Comparison of ENCODE assay signal across 29 mouse cellular contexts in genomic region chr11:120453306-120453705, GRCm38 (mm10). TPM values are rescaled to one million over a fixed set of nuclear protein-coding genes. Genes with fewer than 3 reads are reported as not detected.
DNase-seq lines count a peak whose midpoint lies in the region; ATAC-seq lines count a peak whose summit lies in the region.
"Had no signal": no experiment of that assay in that cellular context is flagged by ENCODE, and none has a peak within 500 bp of the region (broad histone marks: within the 10 kb centered on the region; RNA-seq: fewer than 3 reads in every experiment).

Gene Pde6g, minus strand, starts transcription at chr11:120453500.

- intact Hi-C loops in gastrocnemius, postnatal 14 days (cut with DNase I; ENCODE audit: low total_unique reads) = no loop called here

- no peak within 1 kb of the TSS for H3K4me3 ChIP-seq in forebrain, embryonic 14.5 days (ENCODE audit: low read depth, low read length)
- no peak within 1 kb of the TSS; the same call in 1 of the 2 replicates for H3K4me3 ChIP-seq in forebrain, embryonic 10.5 days
- no peak within 1 kb of the TSS for H3K4me3 ChIP-seq in limb, embryonic 15.5 days
- H3K4me3 ChIP-seq in limb, embryonic 10.5 days = no peak within 1 kb of the TSS
- H3K4me3 ChIP-seq: embryonic facial prominence, embryonic 15.5 days; forebrain, embryonic 12.5 days; gastrocnemius, adult 2 months; hindbrain, embryonic 12.5 days; hindbrain, embryonic 15.5 days had no signal

- no peaks in the 10 kb centered on the region for H3K9me3 ChIP-seq in forebrain, embryonic 14.5 days (replicated peaks; ENCODE audit: control insufficient read depth, low read length)
- H3K9me3 ChIP-seq in forebrain, embryonic 10.5 days = no peaks in the 10 kb centered on the region
- H3K9me3 ChIP-seq in limb, embryonic 15.5 days = no peaks in the 10 kb centered on the region
- H3K9me3 ChIP-seq in limb, embryonic 10.5 days (replicated peaks) = no peaks in the 10 kb centered on the region
- H3K9me3 ChIP-seq: embryonic facial prominence, embryonic 15.5 days; forebrain, embryonic 12.5 days; G1E; hindbrain, embryonic 12.5 days; hindbrain, embryonic 15.5 days had no signal

- H3K9ac ChIP-seq in forebrain, embryonic 14.5 days (ENCODE audit: low read length) = 0 out of 2 replicates have a peak within 1 kb of the TSS, but pooled peaks have one; percentile 5
- H3K9ac ChIP-seq in limb, embryonic 15.5 days = 0 out of 2 replicates have a peak within 1 kb of the TSS, but pooled peaks have one; percentile 7
- H3K9ac ChIP-seq: embryonic facial prominence, embryonic 15.5 days; forebrain, embryonic 12.5 days; hindbrain, embryonic 12.5 days; hindbrain, embryonic 15.5 days had no signal

- DNase-seq in forebrain, embryonic 14.5 days (ENCODE audit: low spot score) = no peak
- no peak for DNase-seq in forebrain, embryonic 10.5 days (ENCODE audit: extremely low spot score, low spot score)
- no peak for DNase-seq in limb, embryonic 10.5 days (ENCODE audit: low spot score)
- peak; percentile 90 for DNase-seq in retina, adult 2 months (ENCODE audit: low read depth, low spot score)
- DNase-seq in retina, embryonic 14.5 days (ENCODE audit: low spot score) = no peak
- peak; percentile 24 for DNase-seq in retina, postnatal 1 day
- DNase-seq in gastrocnemius, postnatal 14 days = no peak
- DNase-seq: adrenal gland, postnatal 10 days; adrenal gland, postnatal 36 days; B cell, adult 2 months; cerebellum, adult 11 months; cerebellum, adult 8-10 months; cerebellum, postnatal 10 days; cerebellum, postnatal 36 days; embryo, embryonic 11 days; gastrocnemius, adult 2 months; gastrocnemius, postnatal 25 days; heart, adult 18-20 months had no signal

- ATAC-seq in forebrain, embryonic 14.5 days = no peak
- ATAC-seq in limb, embryonic 15.5 days (ENCODE audit: insufficient number of reproducible peaks, low FRiP score, low TSS enrichment, low read depth) = no peak
- ATAC-seq: forebrain, embryonic 16.5 days; Patski had no signal

- no peaks in the 10 kb centered on the region for H3K4me1 ChIP-seq in forebrain, embryonic 14.5 days (ENCODE audit: control insufficient read depth, insufficient read depth, low read length)
- H3K4me1 ChIP-seq in forebrain, embryonic 10.5 days = peaks cover 18% of the 10 kb centered on the region
- H3K4me1 ChIP-seq in limb, embryonic 15.5 days = peaks cover 7% of the 10 kb centered on the region
- H3K4me1 ChIP-seq in limb, embryonic 10.5 days = peaks cover 22% of the 10 kb centered on the region

- 89% methylated on average over 4 of the region's 4 CpGs for WGBS in forebrain, embryonic 14.5 days
- WGBS in forebrain, embryonic 10.5 days = 86% methylated on average over 4 of the region's 4 CpGs
- 88% methylated on average over 4 of the region's 4 CpGs for WGBS in limb, embryonic 15.5 days
- 84% methylated on average over 4 of the region's 4 CpGs for WGBS in limb, embryonic 10.5 days

- H3K4me2 ChIP-seq in forebrain, embryonic 14.5 days (ENCODE audit: low read length) = no peak within 1 kb of the TSS
- no peak within 1 kb of the TSS for H3K4me2 ChIP-seq in limb, embryonic 15.5 days
- H3K4me2 ChIP-seq: embryonic facial prominence, embryonic 15.5 days; forebrain, embryonic 12.5 days; hindbrain, embryonic 12.5 days; hindbrain, embryonic 15.5 days had no signal

- no peaks in the 10 kb centered on the region for H3K27me3 ChIP-seq in forebrain, embryonic 14.5 days (replicated peaks; ENCODE audit: control insufficient read depth, insufficient read depth, low read length)
- no peaks in the 10 kb centered on the region for H3K27me3 ChIP-seq in forebrain, embryonic 10.5 days (ENCODE audit: poor library complexity, severe bottlenecking)
- H3K27me3 ChIP-seq in limb, embryonic 15.5 days = no peaks in the 10 kb centered on the region
- H3K27me3 ChIP-seq in limb, embryonic 10.5 days (ENCODE audit: low read depth, poor library complexity, severe bottlenecking) = no peaks in the 10 kb centered on the region
- H3K27me3 ChIP-seq: CH12.LX; embryonic facial prominence, embryonic 15.5 days; forebrain, embryonic 12.5 days; hindbrain, embryonic 12.5 days; hindbrain, embryonic 15.5 days; Patski had no signal

- no peak within 1 kb of the TSS for H3K27ac ChIP-seq in forebrain, embryonic 14.5 days (ENCODE audit: low read depth, low read length)
- no peak within 1 kb of the TSS for H3K27ac ChIP-seq in forebrain, embryonic 10.5 days
- H3K27ac ChIP-seq in limb, embryonic 15.5 days = no peak within 1 kb of the TSS
- no peak within 1 kb of the TSS for H3K27ac ChIP-seq in limb, embryonic 10.5 days
- H3K27ac ChIP-seq: embryonic facial prominence, embryonic 15.5 days; forebrain, embryonic 12.5 days; gastrocnemius, adult 2 months; hindbrain, embryonic 12.5 days; hindbrain, embryonic 15.5 days had no signal

- 0 out of 2 replicates have a peak, but pooled peaks cover 2% of the 10 kb centered on the region for H3K36me3 ChIP-seq in forebrain, embryonic 14.5 days (ENCODE audit: control insufficient read depth, insufficient read depth, low read length)
- H3K36me3 ChIP-seq in forebrain, embryonic 10.5 days (replicated peaks) = peaks cover 15% of the 10 kb centered on the region; the same call in 1 of the 2 replicates
- 0 out of 2 replicates have a peak, but pooled peaks cover 3% of the 10 kb centered on the region for H3K36me3 ChIP-seq in limb, embryonic 15.5 days
- peaks cover 16% of the 10 kb centered on the region for H3K36me3 ChIP-seq in limb, embryonic 10.5 days
- H3K36me3 ChIP-seq: forebrain, embryonic 12.5 days; hindbrain, embryonic 12.5 days; hindbrain, embryonic 15.5 days had no signal

RNA-seq across cellular contexts. Expression of gene Pde6g, which starts in this region (rescaled TPM):
- not detected in 2 replicates for polyA plus RNA-seq in forebrain, embryonic 14.5 days (2014; fragmentation: Nextera tagmentation; extraction: Ambion mirVana)
- polyA plus RNA-seq in forebrain, embryonic 10.5 days (2016; fragmentation: Nextera tagmentation; extraction: Ambion mirVana) = 0.25 and 0.41 TPM in 2 replicates
- 0.17 and 0.52 TPM in 2 replicates for polyA plus RNA-seq in limb, embryonic 15.5 days (2015; fragmentation: Nextera tagmentation; extraction: Ambion mirVana)
- polyA plus RNA-seq in limb, embryonic 10.5 days (2016; fragmentation: Nextera tagmentation; extraction: Ambion mirVana) = 0.24 TPM in 1 of 2 replicates, not detected in the other
- under 1 TPM; 0.16 to 0.35 TPM for total RNA-seq in gastrocnemius, postnatal 14 days (2021)
- total RNA-seq: hematopoietic stem cell, adult 5-6 weeks had no signal
- polyA plus RNA-seq: hindbrain, embryonic 12.5 days; intestine, embryonic 14.5 days had no signal

Comparison
In these comparisons a context has a peak if more than half of its experiments do, and no peak if none do; other contexts are left out.
1. DNase-seq: peak in retina, adult 2 months (single experiment) and retina, postnatal 1 day (single experiment); none in forebrain, embryonic 14.5 days (single experiment), forebrain, embryonic 10.5 days (single experiment), limb, embryonic 10.5 days (single experiment), retina, embryonic 14.5 days (single experiment) and gastrocnemius, postnatal 14 days (single experiment).